Mouse (Mus musculus): Measurements from ENCODE around the gene Elof1. TPM values are rescaled to one million over a fixed set of nuclear protein-coding genes. Genes with fewer than 3 reads are reported as not detected.
"Not testable (repeated sequence)": the region's sequence is repeated elsewhere in the genome, so short reads cannot be mapped to it uniquely, and the experiment has no call there.

Elof1 gene
- polyA plus RNA-seq, 1 experiment from 2014 or later: 223 TPM

DNA sequence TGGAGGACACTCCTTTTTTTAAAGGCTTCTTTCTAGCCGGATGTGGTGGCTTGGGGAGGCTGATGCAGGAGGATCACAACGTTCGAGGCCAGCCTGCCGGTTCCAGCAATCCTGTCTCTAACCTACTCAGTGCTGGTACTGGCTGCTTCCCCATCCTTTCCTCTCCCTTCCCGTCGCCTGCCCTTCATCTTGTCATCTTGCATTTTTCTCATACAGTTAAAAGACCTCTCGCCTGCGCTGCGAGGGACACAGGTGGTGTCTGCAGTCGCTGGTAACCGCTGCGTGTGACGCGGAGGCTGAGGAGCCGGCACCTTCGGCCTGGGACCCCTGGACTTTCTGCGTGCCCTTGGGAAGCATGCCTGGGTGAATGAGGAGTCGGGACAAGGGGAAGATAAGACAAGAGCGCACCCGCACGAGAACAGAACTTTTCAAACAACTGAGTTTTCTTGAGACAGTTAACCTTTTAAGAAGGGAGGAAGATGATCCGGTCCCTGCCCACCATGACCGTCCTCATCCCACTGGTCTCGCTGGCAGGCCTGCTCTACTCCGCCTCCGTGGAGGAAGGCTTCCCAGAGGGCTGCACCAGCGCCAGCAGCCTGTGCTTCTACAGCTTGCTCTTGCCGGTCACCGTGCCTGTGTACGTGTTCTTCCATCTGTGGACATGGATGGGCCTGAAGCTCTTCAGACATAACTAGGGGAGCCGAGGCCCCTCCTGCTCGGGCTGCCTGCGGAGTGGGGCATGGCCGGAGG, 40.7 kb upstream of the Elof1 start:
- ATAC-seq (ENCODE audit: insufficient number of reproducible peaks, low FRiP score, low TSS enrichment, low read depth) (no peak), DNase-seq (ENCODE audit: low spot score) (no peak)
- no peak overlapping the region; the same call in 1 of the 2 replicates for H3K9ac ChIP-seq (ENCODE audit: low read length)
- peak overlapping the region; percentile 51 for H3K4me3 ChIP-seq (ENCODE audit: low read depth, low read length)
- H3K27me3 ChIP-seq (ENCODE audit: control insufficient read depth, insufficient read depth, low read length): peaks cover 3% of the 10 kb centered on the region; the same call in 1 of the 2 replicates
- no peaks in the 10 kb centered on the region for H3K36me3 ChIP-seq (ENCODE audit: control insufficient read depth, insufficient read depth, low read length)
- H3K4me2 ChIP-seq (ENCODE audit: low read depth, severe bottlenecking): peak overlapping the region; percentile 41
- peaks cover 3% of the 10 kb centered on the region; the same call in 1 of the 2 replicates for H3K4me1 ChIP-seq (ENCODE audit: control insufficient read depth, insufficient read depth, low read length)
- no peak overlapping the region for H3K27ac ChIP-seq (replicated peaks; ENCODE audit: low read depth, low read length)
- 60% methylated on average over 34 of the region's 34 CpGs for WGBS
- H3K9me3 ChIP-seq (ENCODE audit: control insufficient read depth, low read length): no peaks in the 10 kb centered on the region

DNA sequence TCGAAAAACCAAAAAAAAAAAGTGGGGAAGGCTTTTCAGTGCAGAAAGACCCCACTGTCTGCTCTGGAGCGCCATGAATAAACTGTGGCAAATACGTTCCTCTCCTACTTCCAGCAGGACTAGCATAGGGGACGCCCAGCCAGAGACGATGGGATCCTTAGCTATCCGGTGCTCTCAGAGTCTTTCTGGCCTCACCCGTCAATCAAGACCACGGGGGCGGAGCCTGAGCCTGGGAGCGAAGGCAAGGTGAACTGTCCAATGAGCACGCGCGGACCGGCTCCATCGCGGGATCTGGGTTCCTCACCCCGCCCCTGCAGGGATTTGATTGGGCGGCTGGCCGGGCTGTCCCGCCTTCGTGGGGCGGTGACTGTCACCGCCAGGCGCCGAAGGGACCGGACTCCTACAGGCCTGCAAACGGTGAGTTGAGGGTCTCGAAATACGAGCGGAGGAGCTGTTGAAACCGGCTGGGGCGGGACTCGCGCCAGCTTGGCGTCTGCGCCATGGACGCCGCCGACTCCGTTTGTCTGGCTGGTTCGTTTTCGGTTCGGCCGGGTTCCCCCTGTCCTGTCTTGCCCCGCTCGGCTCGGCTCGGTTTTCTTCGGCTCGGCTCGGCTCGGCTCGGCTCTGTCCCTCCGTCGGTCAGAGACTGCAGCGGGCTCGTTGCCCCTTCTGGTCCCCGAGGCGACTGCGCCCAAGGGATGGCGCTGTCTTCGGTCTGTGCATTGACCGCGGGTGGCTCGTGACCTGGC, 39.7 kb upstream of the Elof1 start, which contains the start of gene Pigyl:
Gene Pigyl, plus strand, starts transcription at position 350 of the 749 bp plus-strand sequence.
- Histone ChIP-seq H3K4me2 (ENCODE audit: low read depth, severe bottlenecking) (peak within 1 kb of the TSS; percentile 41), H3K9me3 (ENCODE audit: control insufficient read depth, low read length) (no peaks in the 10 kb centered on the region), H3K36me3 (ENCODE audit: control insufficient read depth, insufficient read depth, low read length) (no peaks in the 10 kb centered on the region), H3K27ac (replicated peaks; ENCODE audit: low read depth, low read length) (0 out of 2 replicates have a peak within 1 kb of the TSS, but pooled peaks have one; percentile 24), H3K9ac (ENCODE audit: low read length) (peak within 1 kb of the TSS; percentile 71), H3K4me3 (ENCODE audit: low read depth, low read length) (peak within 1 kb of the TSS; percentile 51), H3K27me3 (ENCODE audit: control insufficient read depth, insufficient read depth, low read length) (peaks cover 3% of the 10 kb centered on the region; the same call in 1 of the 2 replicates), H3K4me1 (ENCODE audit: control insufficient read depth, insufficient read depth, low read length) (peaks cover 3% of the 10 kb centered on the region; the same call in 1 of the 2 replicates)
- DNase-seq (ENCODE audit: low spot score) (peak; percentile 99), ATAC-seq (ENCODE audit: insufficient number of reproducible peaks, low FRiP score, low TSS enrichment, low read depth) (peak; percentile 96)
- whole genome bisulfite sequencing: under 1% methylated on average over 65 of the region's 65 CpGs

DNA sequence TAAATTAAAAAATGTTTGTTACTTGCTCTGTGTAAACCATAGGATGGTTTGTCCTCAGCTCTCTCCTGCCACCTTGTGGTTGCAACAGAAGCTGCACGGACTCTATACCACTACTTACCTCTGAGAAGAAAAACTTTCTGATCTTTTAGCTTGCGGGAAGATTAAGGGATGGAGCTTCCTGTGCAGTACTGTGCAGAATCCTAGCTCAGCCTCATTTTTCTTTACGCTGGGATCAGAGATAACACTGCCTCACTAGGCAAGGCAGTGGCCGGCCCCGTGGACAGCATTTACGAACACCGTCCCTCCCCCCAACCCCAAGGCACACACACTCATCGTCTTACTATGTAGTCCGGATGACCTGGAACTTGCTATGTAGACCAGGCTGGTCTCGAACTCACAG, 38.6 kb upstream of the Elof1 start:
- H3K4me2 ChIP-seq (ENCODE audit: low read depth, severe bottlenecking): no peak overlapping the region; the same call in 1 of the 2 replicates
- H3K4me1 ChIP-seq (ENCODE audit: control insufficient read depth, insufficient read depth, low read length): peaks cover 3% of the 10 kb centered on the region; the same call in 1 of the 2 replicates
- H3K27me3 ChIP-seq (ENCODE audit: control insufficient read depth, insufficient read depth, low read length): peaks cover 3% of the 10 kb centered on the region; the same call in 1 of the 2 replicates
- no peaks in the 10 kb centered on the region for H3K9me3 ChIP-seq (ENCODE audit: control insufficient read depth, low read length)
- 27% methylated on average over 10 of the region's 10 CpGs for whole genome bisulfite sequencing
- ATAC-seq (ENCODE audit: insufficient number of reproducible peaks, low FRiP score, low TSS enrichment, low read depth) (0 out of 2 replicates have a peak, but pooled peaks have one; percentile 18), DNase-seq (ENCODE audit: low spot score) (peak; percentile 78)
- no peaks in the 10 kb centered on the region for H3K36me3 ChIP-seq (ENCODE audit: control insufficient read depth, insufficient read depth, low read length)
- H3K4me3 ChIP-seq (ENCODE audit: low read depth, low read length): no peak overlapping the region
- no peak overlapping the region for H3K9ac ChIP-seq (ENCODE audit: low read length)
- no peak overlapping the region for H3K27ac ChIP-seq (replicated peaks; ENCODE audit: low read depth, low read length)

DNA sequence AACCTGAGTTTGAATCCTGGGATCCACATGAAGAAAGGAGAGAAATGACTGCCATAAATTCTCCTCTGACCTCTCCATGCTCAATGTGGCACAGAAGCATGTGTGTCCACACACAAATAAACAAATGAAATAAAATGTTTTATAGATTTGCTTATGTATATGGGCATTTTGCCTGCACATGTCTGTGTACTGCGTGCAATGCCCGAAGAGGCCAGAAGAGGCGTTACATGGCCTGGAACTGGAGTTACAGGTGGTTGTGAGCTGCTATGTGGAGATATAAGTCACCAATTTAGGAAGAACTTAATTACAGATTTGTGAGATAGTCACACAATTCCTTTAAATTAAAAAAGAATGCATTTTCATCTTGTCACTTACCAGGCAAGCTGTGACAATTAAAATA, 36.8 kb upstream of the Elof1 start:
- H3K9ac ChIP-seq (ENCODE audit: low read length): no peak overlapping the region
- H3K4me1 ChIP-seq (ENCODE audit: control insufficient read depth, insufficient read depth, low read length): peaks cover 3% of the 10 kb centered on the region; the same call in 1 of the 2 replicates
- H3K4me3 ChIP-seq (ENCODE audit: low read depth, low read length): no peak overlapping the region
- no peaks in the 10 kb centered on the region for H3K9me3 ChIP-seq (ENCODE audit: control insufficient read depth, low read length)
- H3K36me3 ChIP-seq (ENCODE audit: control insufficient read depth, insufficient read depth, low read length): no peaks in the 10 kb centered on the region
- no peak for ATAC-seq (ENCODE audit: insufficient number of reproducible peaks, low FRiP score, low TSS enrichment, low read depth)
- H3K4me2 ChIP-seq (ENCODE audit: low read depth, severe bottlenecking): no peak overlapping the region
- peaks cover 3% of the 10 kb centered on the region; the same call in 1 of the 2 replicates for H3K27me3 ChIP-seq (ENCODE audit: control insufficient read depth, insufficient read depth, low read length)
- no peak overlapping the region for H3K27ac ChIP-seq (replicated peaks; ENCODE audit: low read depth, low read length)
- no peak for DNase-seq (ENCODE audit: low spot score)
- WGBS: 89% methylated on average over 3 of the region's 3 CpGs

DNA sequence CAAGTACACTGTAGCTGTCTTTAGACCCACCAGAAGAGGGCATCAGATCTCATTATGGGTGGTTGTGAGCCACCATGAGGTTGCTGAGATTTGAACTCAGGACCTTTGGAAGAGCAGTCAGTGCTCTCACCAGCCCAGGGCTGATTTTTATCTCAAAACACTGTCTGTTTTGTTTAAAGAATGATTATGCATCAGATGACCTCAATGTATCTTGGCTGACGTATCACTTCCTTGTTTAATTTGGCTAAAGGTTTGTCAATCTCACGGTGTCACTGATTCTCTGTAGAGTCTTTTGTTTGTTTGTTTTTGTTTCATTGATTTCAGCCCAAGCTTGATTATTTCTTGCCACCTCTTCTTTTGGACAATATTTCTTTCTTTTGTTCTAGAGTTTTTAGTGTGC, 34.0 kb upstream of the Elof1 start:
- H3K4me2 ChIP-seq (ENCODE audit: low read depth, severe bottlenecking): no peak overlapping the region
- H3K9me3 ChIP-seq (ENCODE audit: control insufficient read depth, low read length): no peaks in the 10 kb centered on the region
- H3K27me3 ChIP-seq (ENCODE audit: control insufficient read depth, insufficient read depth, low read length): no peaks in the 10 kb centered on the region
- ATAC-seq (ENCODE audit: insufficient number of reproducible peaks, low FRiP score, low TSS enrichment, low read depth) (no peak), DNase-seq (ENCODE audit: low spot score) (no peak)
- H3K4me3 ChIP-seq (ENCODE audit: low read depth, low read length): no peak overlapping the region
- H3K9ac ChIP-seq (ENCODE audit: low read length): no peak overlapping the region
- no peaks in the 10 kb centered on the region for H3K36me3 ChIP-seq (ENCODE audit: control insufficient read depth, insufficient read depth, low read length)
- WGBS: 84% methylated on average over 2 of the region's 2 CpGs
- H3K4me1 ChIP-seq (ENCODE audit: control insufficient read depth, insufficient read depth, low read length): no peaks in the 10 kb centered on the region
- H3K27ac ChIP-seq (replicated peaks; ENCODE audit: low read depth, low read length): no peak overlapping the region

DNA sequence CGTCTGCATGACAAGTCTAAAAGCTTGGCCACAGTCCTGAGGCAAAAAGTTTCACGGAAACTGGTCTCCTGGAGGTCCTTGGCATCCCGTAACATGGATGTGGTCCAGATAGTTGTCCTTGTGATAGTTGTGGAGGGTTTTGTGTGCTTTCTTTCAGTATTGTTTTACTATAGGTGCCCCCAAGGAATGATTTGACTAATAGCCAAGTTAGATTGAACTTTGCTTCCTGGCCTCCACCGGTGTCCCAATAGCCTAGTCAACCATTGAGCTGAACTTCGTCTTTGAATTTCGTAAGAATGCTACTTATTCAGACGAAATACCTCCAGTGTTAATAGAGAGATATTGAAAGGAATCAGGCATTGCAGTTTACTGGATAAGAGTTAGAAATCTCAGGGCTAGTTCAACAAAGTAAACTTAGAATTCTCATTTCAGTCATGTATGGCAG, 33.3 kb upstream of the Elof1 start:
- not testable (repeated sequence) for H3K4me2 ChIP-seq (ENCODE audit: low read depth, severe bottlenecking); ATAC-seq (ENCODE audit: insufficient number of reproducible peaks, low FRiP score, low TSS enrichment, low read depth); H3K9me3 ChIP-seq (ENCODE audit: control insufficient read depth, low read length); H3K4me1 ChIP-seq (ENCODE audit: control insufficient read depth, insufficient read depth, low read length); H3K4me3 ChIP-seq (ENCODE audit: low read depth, low read length); H3K36me3 ChIP-seq (ENCODE audit: control insufficient read depth, insufficient read depth, low read length); H3K9ac ChIP-seq (ENCODE audit: low read length); H3K27me3 ChIP-seq (ENCODE audit: control insufficient read depth, insufficient read depth, low read length); DNase-seq (ENCODE audit: low spot score); H3K27ac ChIP-seq (replicated peaks; ENCODE audit: low read depth, low read length)
- 87% methylated on average over 7 of the region's 7 CpGs for WGBS

DNA sequence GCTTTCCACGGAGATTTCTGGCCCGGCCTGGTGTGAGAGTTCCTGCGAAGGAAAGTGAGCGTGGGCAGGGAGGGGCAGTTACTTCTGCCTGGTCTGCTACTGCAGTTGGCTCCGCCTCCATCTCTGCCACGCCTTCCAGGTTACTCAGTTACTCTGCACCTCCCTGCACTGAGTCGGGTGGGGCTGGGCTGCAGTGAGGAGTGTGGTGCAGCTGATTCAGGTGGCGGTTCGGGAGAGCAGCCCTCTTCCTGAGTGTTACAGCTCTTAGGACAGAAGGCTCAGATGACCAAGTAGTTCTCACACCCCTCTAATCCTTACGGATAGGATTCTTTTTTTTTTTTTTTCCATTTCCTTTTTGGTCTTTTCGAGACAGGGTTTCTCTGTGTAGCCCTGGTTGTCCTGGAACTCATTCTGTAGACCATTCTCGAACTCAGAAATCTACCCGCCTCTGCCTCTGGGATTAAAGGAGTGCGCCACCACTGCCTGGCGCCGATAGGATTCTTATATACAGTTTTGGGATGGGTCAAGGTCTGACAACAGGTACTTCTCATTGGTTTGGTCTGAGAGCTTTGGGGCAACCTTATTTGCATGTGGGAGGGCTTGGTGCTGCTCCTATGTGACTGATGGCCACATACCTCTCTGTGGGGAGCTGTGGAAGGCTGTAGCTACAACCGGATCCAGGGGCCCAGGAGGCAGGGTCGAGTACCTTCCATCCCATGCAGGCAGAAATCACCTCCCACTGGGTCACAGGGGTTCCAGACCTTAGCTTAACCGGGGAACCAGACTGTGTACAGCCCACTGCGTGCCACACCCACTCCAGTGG, 32.7 kb upstream of the Elof1 start:
- DNase-seq (ENCODE audit: low spot score): no peak
- Histone ChIP-seq H3K36me3 (ENCODE audit: control insufficient read depth, insufficient read depth, low read length) (no peaks in the 10 kb centered on the region), H3K9me3 (ENCODE audit: control insufficient read depth, low read length) (no peaks in the 10 kb centered on the region), H3K4me2 (ENCODE audit: low read depth, severe bottlenecking) (no peak overlapping the region), H3K4me3 (ENCODE audit: low read depth, low read length) (no peak overlapping the region), H3K27ac (replicated peaks; ENCODE audit: low read depth, low read length) (no peak overlapping the region), H3K27me3 (ENCODE audit: control insufficient read depth, insufficient read depth, low read length) (no peaks in the 10 kb centered on the region), H3K4me1 (ENCODE audit: control insufficient read depth, insufficient read depth, low read length) (no peaks in the 10 kb centered on the region), H3K9ac (ENCODE audit: low read length) (no peak overlapping the region)
- no peak for ATAC-seq (ENCODE audit: insufficient number of reproducible peaks, low FRiP score, low TSS enrichment, low read depth)
- 73% methylated on average over 20 of the region's 20 CpGs for WGBS

Measured in limb, embryonic 11.5 days (tissue).